Mouse (Mus musculus) 3T3-L1 (cell line): ENCODE results near the gene Trpm5.

Experiments
- DNase-seq: peaks from one replicate; pipeline ENCODE4 v3.0.0-alpha.2; 2015; ENCODE audit warnings: low read depth, low spot score

The Trpm5 gene

DNA sequence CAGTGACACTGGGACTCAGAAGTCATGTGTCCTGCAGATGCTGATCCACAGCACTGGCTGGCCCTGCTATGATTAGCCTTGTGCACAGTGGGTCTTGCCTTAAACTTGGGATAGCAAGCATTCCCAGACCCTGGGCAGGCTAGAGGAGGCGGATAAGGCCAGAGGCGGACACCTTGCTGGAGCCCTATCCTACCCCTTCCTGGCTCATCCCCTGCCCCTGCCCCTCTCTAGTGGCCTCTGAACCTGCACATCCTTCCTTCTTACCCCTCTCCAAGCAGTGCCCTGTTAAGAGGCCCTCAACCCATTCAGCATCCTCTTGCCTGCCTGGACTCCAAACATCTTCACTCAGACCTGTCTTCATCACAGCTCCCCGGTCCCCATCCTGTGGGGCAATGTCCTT lies 53.9 kb downstream of the Trpm5 start:
- DNase-seq: no peak

DNA sequence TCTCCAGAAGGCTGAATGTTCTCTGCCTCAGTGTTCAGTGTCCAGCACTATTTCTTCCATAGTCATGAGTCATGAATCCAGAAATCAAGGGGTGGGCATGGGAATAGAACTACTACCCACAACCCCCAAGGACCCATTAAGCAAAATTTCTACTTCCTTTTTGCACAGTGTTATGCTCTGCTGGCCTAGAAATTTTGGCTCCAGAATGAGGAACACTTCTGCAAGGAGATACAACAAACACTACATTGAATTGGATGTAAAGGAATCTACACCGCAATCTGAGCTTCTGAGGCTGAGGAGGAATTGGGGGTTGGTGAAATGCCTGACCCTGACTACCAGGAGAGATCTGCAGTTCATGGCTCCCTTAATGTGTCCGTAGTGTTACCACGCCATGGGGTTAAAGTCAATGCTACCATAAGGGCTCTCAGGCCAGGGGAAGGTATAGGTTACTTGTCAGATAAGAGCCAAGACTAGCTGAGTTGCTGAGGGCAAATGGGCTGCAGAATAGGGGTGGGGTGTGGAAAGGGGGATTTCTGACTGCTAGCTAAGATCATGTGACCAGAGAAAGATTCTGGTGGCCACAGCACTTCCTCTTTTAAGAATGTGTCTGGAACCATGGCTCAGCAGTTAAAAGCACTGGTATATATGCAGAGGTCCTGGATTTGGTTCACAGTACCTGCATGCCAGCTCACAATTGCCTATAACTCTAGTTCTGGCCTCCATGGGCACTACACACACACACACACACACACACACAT lies 56.1 kb downstream of the Trpm5 start:
- DNase-seq: no peak

DNA sequence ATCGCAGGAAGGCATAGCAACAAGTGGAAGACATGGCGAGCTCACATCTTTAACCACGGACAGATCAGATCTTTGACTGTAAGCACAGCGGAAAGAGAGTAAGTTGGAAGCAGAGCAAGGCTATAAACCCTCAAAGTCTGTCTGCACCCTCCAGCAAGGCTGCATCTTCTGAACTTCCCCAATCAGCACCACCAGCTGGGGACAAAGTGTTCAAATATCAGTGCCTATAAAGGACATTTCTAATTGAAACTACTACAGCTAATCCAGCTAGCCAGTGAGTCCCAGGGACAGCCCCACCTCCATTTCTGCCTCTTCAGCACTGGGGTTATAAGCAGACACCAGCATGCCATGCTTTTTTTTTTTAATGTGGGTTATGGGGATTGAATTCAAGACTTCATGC lies 57.1 kb downstream of the Trpm5 start:
- no peak for DNase-seq

DNA sequence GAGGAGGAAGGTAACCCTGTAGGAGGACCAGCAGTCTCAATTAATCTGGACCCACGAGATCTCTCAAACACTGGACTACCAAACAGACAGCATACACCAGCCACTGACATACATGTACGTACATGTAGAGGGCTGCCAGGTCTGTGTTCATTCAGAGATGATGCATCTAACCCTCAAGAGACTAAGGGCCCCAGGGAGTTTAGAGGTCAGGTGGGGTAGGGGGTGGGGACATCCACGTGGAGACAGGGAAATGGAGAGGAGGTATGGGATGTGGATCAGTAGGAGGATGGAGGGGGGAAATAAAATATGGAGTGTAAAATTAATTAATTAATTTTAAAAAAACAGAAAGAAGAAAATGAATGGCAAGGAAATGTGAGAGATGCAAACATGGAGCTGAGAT lies 57.7 kb downstream of the Trpm5 start:
- no peak for DNase-seq

DNA sequence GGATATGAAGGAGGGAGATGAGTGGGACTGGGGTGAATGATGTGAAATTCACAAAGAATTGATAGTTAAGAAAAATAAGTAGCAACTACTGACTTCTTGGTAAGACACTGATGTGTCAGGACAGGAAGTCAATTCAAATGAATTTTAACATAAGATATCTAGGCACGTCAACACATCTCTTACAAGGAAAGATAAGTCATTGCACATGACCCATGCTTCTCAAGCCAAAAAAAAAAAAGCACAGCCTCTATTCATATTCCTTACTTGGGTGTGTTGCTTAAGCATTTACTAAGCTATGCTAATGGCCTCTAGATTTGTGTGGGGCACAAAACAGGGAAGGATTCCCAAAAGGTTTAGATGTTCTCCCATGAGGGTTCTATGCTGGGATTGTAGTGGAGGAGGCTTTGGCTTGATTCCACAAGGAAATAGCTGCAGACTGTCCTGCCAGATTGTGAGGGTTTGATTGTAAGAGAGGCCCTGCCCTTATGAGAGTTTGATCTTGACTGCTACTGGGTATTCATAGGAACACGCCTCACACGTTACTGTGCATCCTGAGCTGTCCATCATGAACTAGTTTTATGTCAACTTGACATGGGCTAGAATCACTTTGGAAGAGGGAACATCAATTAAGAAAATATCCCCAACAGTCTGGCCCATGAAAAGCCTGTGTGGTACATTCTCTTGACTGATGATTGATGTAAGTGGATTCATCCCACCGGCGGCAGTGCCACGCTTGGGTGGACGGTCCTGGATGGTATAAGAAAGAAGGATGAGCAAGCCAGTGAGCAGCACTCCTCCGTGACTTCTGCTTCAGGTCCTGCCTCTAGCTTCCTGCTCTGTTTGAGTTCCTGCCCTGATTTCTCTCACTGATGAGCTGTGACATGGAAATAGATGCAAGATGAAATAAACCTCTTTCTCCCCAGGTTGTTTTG lies 59.7 kb downstream of the Trpm5 start:
- peak; percentile 32 for DNase-seq

DNA sequence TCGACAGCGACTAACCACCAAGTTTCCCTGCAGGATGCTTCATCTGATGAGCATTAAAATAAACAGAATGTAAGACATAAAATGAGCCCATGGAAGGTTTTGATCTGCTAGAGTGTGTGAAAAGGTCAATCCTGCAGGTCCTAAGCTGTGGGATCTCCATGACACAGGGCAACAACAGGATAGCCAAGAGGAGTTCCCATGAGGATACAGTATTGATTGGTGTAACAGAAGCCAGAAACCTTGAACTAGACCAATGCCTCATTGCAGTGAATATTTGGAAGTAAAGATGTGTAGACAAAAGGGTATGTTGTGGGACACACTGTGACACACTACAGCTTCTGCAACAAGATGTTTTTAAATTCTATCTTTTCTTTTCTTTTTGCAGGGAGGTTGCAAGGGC lies 60.3 kb downstream of the Trpm5 start:
- no peak for DNase-seq

DNA sequence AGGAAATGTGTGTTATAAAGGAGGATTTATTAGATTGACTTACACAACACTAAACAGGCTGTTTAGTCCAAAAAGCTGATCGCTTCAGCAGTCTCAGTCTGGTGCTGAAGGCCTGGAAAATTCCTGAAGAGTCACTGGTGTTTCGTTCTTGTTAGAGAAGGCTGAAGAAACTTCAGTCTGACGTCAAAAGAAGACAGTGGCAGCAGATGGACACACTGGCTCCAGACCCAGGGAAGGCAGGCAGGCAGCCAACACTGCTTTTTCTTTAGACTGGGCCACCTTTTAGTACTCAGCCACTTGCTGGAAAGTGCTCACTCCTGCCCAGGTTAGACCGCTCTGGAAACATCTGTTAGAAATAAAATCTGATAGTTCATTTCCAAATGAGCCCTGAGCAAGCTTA lies 60.9 kb downstream of the Trpm5 start:
- peak; percentile 38 for DNase-seq

DNA sequence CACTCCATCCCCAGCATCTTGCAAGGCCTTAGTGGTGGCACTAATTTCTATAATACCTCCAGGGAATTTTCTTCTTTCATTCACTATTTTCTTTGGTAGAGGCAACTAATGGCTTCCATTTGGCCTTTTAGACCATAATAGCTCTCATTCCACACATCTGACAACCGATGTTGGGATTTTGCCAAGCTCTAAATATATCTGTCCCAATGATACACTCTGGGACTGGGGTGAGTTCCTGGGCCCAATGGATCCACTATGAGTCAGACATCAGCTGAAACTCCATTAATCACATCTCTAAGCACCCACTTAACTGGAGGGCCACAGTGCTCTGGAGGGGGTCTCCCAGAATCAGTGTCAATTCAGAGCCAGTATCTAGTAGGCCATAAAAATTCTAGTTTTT lies 62.6 kb downstream of the Trpm5 start:
- peak; percentile 85 for DNase-seq

DNA sequence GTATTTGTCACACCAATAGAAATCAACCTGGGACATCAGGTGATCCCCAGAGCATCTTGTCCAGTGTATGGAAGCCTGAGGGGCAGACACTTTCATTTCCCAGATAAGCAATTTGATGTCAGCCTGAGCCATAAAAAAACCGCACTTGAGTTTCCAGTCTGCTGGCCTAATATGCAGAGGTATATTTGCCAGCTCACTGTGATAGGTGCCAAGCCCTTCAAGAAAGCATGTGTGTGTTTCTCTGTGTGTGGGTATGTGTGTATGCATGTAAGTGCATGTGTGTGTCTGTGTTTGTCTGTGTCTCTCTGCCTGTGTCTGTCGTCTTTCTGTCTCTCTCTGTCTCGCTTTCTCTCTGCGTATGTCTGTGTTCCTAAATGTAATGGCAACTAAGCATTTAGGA lies 67.2 kb downstream of the Trpm5 start:
- no peak for DNase-seq

DNA sequence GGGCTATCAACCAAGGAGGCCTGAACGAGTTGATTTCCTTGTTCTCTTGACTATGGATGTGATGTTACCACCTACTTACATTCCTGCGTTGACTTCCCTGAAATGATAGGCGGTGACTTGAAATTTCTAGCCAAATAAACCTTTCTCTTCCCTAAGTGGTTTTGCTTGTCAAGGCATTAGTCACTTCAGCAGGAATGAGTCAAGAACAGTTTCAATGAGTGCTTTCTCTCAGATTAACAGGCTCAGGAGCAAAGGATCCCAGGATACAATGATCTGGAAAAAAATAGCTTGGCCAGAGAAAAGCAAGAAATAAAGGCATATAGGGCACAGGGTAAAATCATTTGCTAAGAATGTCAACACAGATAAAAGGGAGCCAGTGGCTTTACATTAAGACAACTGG lies 68.9 kb downstream of the Trpm5 start:
- peak; percentile 58 for DNase-seq

DNA sequence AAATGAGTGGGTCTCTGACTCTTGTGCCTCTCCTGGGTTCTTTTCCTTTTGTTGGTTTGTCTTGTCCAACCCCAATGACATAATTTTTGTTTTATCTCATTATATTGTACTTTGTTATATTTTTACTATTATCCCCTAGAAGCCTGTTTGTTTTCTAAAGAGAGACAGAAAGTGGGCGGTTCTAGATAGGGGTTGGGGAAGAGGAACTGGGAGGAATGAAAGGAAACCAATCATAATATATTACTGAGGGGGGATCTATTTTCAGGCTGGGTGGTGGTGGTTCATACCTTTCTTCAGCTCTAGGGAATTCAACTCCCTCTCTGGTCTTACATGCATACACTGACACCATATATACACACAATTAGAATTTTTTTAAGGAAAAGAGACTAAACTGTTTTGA lies 70.1 kb downstream of the Trpm5 start:
- DNase-seq: no peak

DNA sequence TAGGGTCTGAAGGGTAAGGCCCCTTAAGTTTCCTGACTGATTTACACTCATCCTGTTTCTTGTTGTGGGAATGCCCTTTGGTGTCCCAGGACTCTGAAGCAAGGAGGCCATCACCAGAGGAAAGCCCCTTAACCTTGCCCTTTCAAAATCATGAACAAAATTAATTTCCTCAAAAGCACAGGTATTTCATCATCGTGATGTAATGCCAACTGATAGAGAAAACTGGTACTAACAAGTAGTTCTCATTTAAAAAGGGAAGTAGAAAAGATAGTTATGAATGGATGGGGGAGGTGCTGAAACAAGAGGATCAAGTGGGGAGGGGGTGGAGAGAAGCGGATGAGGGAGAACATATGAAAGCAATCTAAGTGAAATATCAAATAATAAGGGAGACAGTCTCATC lies 70.9 kb downstream of the Trpm5 start:
- no peak for DNase-seq

DNA sequence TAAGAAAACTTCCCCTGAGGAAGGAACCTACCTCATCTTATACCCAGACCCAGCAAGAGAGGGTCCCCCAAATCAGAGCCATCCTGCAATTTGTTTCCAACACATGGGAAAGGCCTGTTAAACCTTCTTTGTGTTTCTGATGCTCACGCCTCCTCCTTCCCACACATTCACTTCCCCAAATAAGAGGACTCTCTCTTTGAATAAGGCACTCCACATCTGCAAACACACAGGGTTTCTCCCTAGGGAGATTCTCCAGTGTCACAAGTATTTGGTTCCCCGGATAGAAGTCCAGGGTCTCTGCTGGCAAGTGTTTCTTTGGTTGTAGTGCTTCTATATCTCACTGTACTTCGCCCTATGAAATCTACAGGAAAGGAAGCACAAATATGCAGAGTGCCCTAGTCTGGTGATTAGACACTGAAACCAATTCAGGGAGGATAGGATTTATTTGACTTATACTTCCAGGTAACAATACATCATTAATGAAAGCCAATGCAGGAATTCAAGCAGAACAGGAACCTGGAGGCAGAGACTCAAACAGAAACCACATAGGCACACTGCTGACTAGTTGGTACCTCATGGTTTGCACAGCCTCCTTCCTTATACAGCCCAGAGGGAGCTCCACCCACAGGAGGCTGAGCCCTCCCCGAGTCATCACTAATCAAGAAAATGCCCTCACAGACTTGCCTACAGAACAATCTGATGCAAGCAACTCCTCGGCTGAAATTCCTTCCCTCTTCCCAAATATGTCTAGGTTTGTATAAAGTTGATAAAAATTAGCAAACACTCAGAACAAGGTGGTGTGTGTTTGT lies 72.9 kb downstream of the Trpm5 start:
- peak; percentile 82 for DNase-seq

DNA sequence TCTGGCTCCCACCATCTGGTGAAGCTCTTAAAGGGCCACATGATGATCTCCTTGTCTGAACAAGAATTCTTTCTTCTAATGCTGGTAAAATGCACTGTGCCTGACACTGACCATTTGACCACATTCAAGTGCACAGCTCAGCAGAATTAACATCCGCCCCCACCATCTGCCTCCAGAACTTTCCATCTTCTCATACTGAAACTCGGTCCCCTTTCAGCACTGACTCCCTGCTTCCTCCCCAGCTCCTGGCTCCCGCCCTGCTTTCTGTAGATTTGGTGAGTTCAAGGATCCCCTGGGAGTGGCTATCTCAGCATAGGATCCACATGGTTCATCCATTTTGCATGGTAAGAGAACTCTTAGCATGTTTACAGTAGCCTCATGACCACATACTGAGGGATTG lies 73.7 kb downstream of the Trpm5 start:
- no peak for DNase-seq

DNA sequence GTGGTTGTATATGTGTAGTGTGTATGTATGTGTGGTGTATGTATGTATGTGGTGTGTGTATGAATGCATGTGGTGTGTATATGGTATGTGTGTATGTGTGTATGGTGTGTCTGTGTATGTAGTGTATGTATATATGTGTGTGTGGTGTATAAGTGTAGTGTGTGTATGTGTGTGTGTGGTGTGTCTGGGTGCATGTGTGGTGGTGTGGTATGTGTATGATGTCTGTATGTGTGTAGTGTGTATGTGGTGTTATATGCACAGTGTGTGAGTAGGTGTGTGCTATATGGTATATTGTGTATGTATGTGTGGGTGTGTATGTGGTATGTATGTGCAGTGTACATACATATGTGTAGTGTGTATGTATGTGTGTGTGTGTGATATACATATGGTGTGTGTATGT lies 74.4 kb downstream of the Trpm5 start:
- DNase-seq: no peak
